Mouse (Mus musculus): ENCODE measurements around the gene Ccn5. TPM values are rescaled to one million over a fixed set of nuclear protein-coding genes. Genes with fewer than 3 reads are reported as not detected.

Ccn5 gene
- polyA plus RNA-seq, 1 experiment from 2014 or later: 0.31 TPM

Other genes starting within 250 kb of the Ccn5 start
- 37.6 and 43.2 TPM in 2 replicates for gene Ttpal, start 218.5 kb upstream of the Ccn5 start, polyA plus RNA-seq (2015; fragmentation: Nextera tagmentation; extraction: Ambion mirVana)
- 38.6 and 41.2 TPM in 2 replicates for gene Serinc3, start 175.7 kb upstream of the Ccn5 start, polyA plus RNA-seq (2015; fragmentation: Nextera tagmentation; extraction: Ambion mirVana)
- gene Pkig, start 162.5 kb upstream of the Ccn5 start, polyA plus RNA-seq (2015; fragmentation: Nextera tagmentation; extraction: Ambion mirVana): 126 and 127 TPM in 2 replicates
- 3.5 and 4.2 TPM in 2 replicates for gene Ada, start 70.6 kb upstream of the Ccn5 start, polyA plus RNA-seq (2015; fragmentation: Nextera tagmentation; extraction: Ambion mirVana)
- gene Kcnk15, start 32.8 kb downstream of the Ccn5 start, polyA plus RNA-seq (2015; fragmentation: Nextera tagmentation; extraction: Ambion mirVana): 0.24 and 0.30 TPM in 2 replicates
- gene Rims4, start 97.8 kb downstream of the Ccn5 start, polyA plus RNA-seq (2015; fragmentation: Nextera tagmentation; extraction: Ambion mirVana): 7.9 and 16.6 TPM in 2 replicates
- gene Ywhab, start 174.1 kb downstream of the Ccn5 start, polyA plus RNA-seq (2015; fragmentation: Nextera tagmentation; extraction: Ambion mirVana): 507 and 529 TPM in 2 replicates
- 0.90 and 2.1 TPM in 2 replicates for gene Pabpc1l, start 204.6 kb downstream of the Ccn5 start, polyA plus RNA-seq (2015; fragmentation: Nextera tagmentation; extraction: Ambion mirVana)
- 16.3 and 17.4 TPM in 2 replicates for gene Stk4, start 249.5 kb downstream of the Ccn5 start, polyA plus RNA-seq (2015; fragmentation: Nextera tagmentation; extraction: Ambion mirVana)